Mouse (Mus musculus) neural tube, embryonic 11.5 days (tissue): ENCODE results near the gene Lmntd2. TPM values are rescaled to one million over a fixed set of nuclear protein-coding genes. Genes with fewer than 3 reads are reported as not detected.

Experiments used
- ATAC-seq: fragments of 200-750 bp; cut with Nextera tagmentation; 2 replicates; pipeline ENCODE4 v1.8.0; 2017; ENCODE audit warnings: moderate number of reproducible peaks, mild to moderate bottlenecking, moderate TSS enrichment, moderate library complexity; ENCODE audit not compliant: insufficient read depth, low FRiP score, low TSS enrichment
- DNase-seq: peaks from one replicate; pipeline ENCODE4 v3.0.0-alpha.2; 2015; ENCODE audit warnings: low spot score
- H3K27ac ChIP-seq: fragments of 300-500 bp; sonication (generic); 2 replicates; pipeline ENCODE4 v1.5.1; 2014; ENCODE audit warnings: low read depth, mild to moderate bottlenecking, low read length
- H3K27me3 ChIP-seq: fragments of 300-500 bp; sonication (generic); 2 replicates; pipeline ENCODE4 v1.6.1; 2014; ENCODE audit warnings: mild to moderate bottlenecking, low read length, mixed read lengths; ENCODE audit not compliant: control insufficient read depth, insufficient read depth
- H3K36me3 ChIP-seq: fragments of 300-500 bp; sonication (generic); 2 replicates; pipeline ENCODE4 v1.6.1; 2014; ENCODE audit warnings: mild to moderate bottlenecking, low read length, moderate library complexity, mixed read lengths; ENCODE audit not compliant: control insufficient read depth, insufficient read depth
- H3K4me1 ChIP-seq: fragments of 300-500 bp; sonication (generic); 2 replicates; pipeline ENCODE4 v1.6.1; 2014; ENCODE audit warnings: low read length, mixed read lengths; ENCODE audit not compliant: control insufficient read depth, insufficient read depth
- H3K4me2 ChIP-seq: fragments of 300-500 bp; sonication (generic); 2 replicates; pipeline ENCODE4 v1.6.1; 2014; ENCODE audit warnings: low read depth, mild to moderate bottlenecking, moderate library complexity
- H3K4me3 ChIP-seq: fragments of 300-500 bp; sonication (generic); 2 replicates; pipeline ENCODE4 v1.5.1; 2014; ENCODE audit warnings: low read depth, low read length
- H3K9ac ChIP-seq: fragments of 300-500 bp; sonication (generic); 2 replicates; pipeline ENCODE4 v1.6.1; 2014; ENCODE audit warnings: mild to moderate bottlenecking, low read length
- H3K9me3 ChIP-seq: fragments of 300-500 bp; sonication (generic); 2 replicates; pipeline ENCODE4 v1.6.1; 2016; ENCODE audit warnings: low read length; ENCODE audit not compliant: control insufficient read depth
- WGBS: fragments of 180-500 bp; shearing (Covaris S2); extraction: QIAGEN DNeasy Blood & Tissue Kit; methylation state at CpG from one replicate; pipeline ENCODE4 v1.1.7; 2014; 5-methylcytosine and 5-hydroxymethylcytosine counted together
- microRNA counts: library from miRNA; unstranded; fragments of <30 nt; microRNA quantifications from one replicate; lab custom pipeline; 2015
- microRNA-seq: library from miRNA; unstranded; fragments of <30 nt; microRNA quantifications from one replicate; pipeline ENCODE4, GENCODE M21; 2016
- polyA plus RNA-seq: library from polyadenylated mRNA; unstranded; fragments of >200 nt; fragmentation: Nextera tagmentation; extraction: Ambion mirVana; gene quantifications from 2 replicates; pipeline ENCODE4 v1.2.1, GENCODE M21; 2014

Gene Lmntd2
- polyA plus RNA-seq, 1 experiment from 2014 or later, result 2.0 TPM

GRCm38 (mm10) chr7:141168518-141168953, 45.3 kb downstream of the Lmntd2 start:
- no peaks in the 10 kb centered on the region for H3K27me3 ChIP-seq
- no peaks in the 10 kb centered on the region for H3K9me3 ChIP-seq
- no peak for ATAC-seq
- H3K4me1 ChIP-seq, result peaks cover 17% of the 10 kb centered on the region
- H3K27ac ChIP-seq, result no peak overlapping the region
- H3K36me3 ChIP-seq, result no peaks in the 10 kb centered on the region
- H3K4me2 ChIP-seq, result peak overlapping the region; percentile 47
- WGBS, result 7% methylated on average over 22 of the region's 22 CpGs
- peak; percentile 24 for DNase-seq
- H3K9ac ChIP-seq, result peak overlapping the region; percentile 59
- H3K4me3 ChIP-seq, result peak overlapping the region; percentile 26

GRCm38 (mm10) chr7:141167901-141168517, 45.9 kb downstream of the Lmntd2 start:
- H3K4me1 ChIP-seq, result peaks cover 14% of the 10 kb centered on the region
- no peaks in the 10 kb centered on the region for H3K9me3 ChIP-seq
- H3K27me3 ChIP-seq, result no peaks in the 10 kb centered on the region
- DNase-seq, result no peak
- no peak for ATAC-seq
- H3K36me3 ChIP-seq, result no peaks in the 10 kb centered on the region; the same call in 1 of the 2 replicates
- H3K4me2 ChIP-seq, result peak overlapping the region; percentile 47
- WGBS, result 23% methylated on average over 7 of the region's 7 CpGs
- no peak overlapping the region for H3K27ac ChIP-seq
- peak overlapping the region; percentile 59 for H3K9ac ChIP-seq
- peak overlapping the region; percentile 26 for H3K4me3 ChIP-seq

GRCm38 (mm10) chr7:141164850-141165249, 49.0 kb downstream of the Lmntd2 start:
- no peak overlapping the region for H3K9ac ChIP-seq
- H3K27ac ChIP-seq, result no peak overlapping the region
- H3K4me1 ChIP-seq, result peaks cover 11% of the 10 kb centered on the region; the same call in 1 of the 2 replicates
- DNase-seq (no peak), ATAC-seq (no peak)
- H3K9me3 ChIP-seq, result no peaks in the 10 kb centered on the region
- H3K4me2 ChIP-seq, result no peak overlapping the region
- H3K27me3 ChIP-seq, result no peaks in the 10 kb centered on the region
- H3K4me3 ChIP-seq, result no peak overlapping the region
- WGBS, result 85% methylated on average over 6 of the region's 6 CpGs
- H3K36me3 ChIP-seq, result peaks cover 7% of the 10 kb centered on the region

GRCm38 (mm10) chr7:141164397-141164796, 49.5 kb downstream of the Lmntd2 start:
- Histone ChIP-seq H3K9ac (no peak overlapping the region), H3K36me3 (peaks cover 7% of the 10 kb centered on the region)
- 95% methylated on average over 7 of the region's 7 CpGs for WGBS

More at GRCm38 (mm10) chr7:141164397-141164796, 49.5 kb downstream of the Lmntd2 start:
- H3K4me1 ChIP-seq, result peaks cover 11% of the 10 kb centered on the region; the same call in 1 of the 2 replicates
- no peaks in the 10 kb centered on the region for H3K27me3 ChIP-seq
- H3K9me3 ChIP-seq, result no peaks in the 10 kb centered on the region
- DNase-seq (no peak), ATAC-seq (no peak)
- H3K4me2 ChIP-seq, result no peak overlapping the region
- no peak overlapping the region for H3K27ac ChIP-seq
- H3K4me3 ChIP-seq, result no peak overlapping the region

MicroRNAs within 50 kb of the gene (microRNA counts, 519-probe panel; counts per million panel counts)
- 4,302 counts per million, percentile 79 among the panel's probes with 10 or more counts for microRNA mmu-miR-210 (lab: Ali Mortazavi, UCI)

Small RNA genes lying within 50 kb of the gene (microRNA-seq; reads per million reads assigned to microRNA genes)
- gene Mir210, result 365 reads per million, percentile 66 among the genes with 10 or more reads in this experiment

Other genes with a start within 250 kb of the Lmntd2 start
- 8.3 and 12.5 TPM in 2 replicates for gene Ifitm1, start 246.9 kb downstream of the Lmntd2 start, polyA plus RNA-seq
- 20.1 and 21.0 TPM in 2 replicates for gene Ifitm3, start 203.3 kb downstream of the Lmntd2 start, polyA plus RNA-seq
- not detected in 2 replicates for gene Ifitm6, start 196.2 kb downstream of the Lmntd2 start, polyA plus RNA-seq
- gene Gm17387, start 184.9 kb downstream of the Lmntd2 start, polyA plus RNA-seq, result not detected in 2 replicates
- gene B4galnt4, start 153.0 kb downstream of the Lmntd2 start, polyA plus RNA-seq, result 14.5 and 17.1 TPM in 2 replicates
- 2.3 and 2.7 TPM in 2 replicates for gene Pkp3, start 135.9 kb downstream of the Lmntd2 start, polyA plus RNA-seq
- gene Sigirr, start 113.5 kb downstream of the Lmntd2 start, polyA plus RNA-seq, result 2.4 and 3.1 TPM in 2 replicates
- 0.09 TPM in 1 of 2 replicates, not detected in the other for gene Ano9, start 96.3 kb downstream of the Lmntd2 start, polyA plus RNA-seq
- 69.0 and 69.5 TPM in 2 replicates for gene Ptdss2, start 91.7 kb downstream of the Lmntd2 start, polyA plus RNA-seq
- gene Rnh1, start 41.2 kb downstream of the Lmntd2 start, polyA plus RNA-seq, result 69.5 and 69.7 TPM in 2 replicates
- gene Hras, start 20.1 kb downstream of the Lmntd2 start, polyA plus RNA-seq, result 111 and 122 TPM in 2 replicates
- gene Lrrc56, start 19.9 kb downstream of the Lmntd2 start, polyA plus RNA-seq, result 9.1 and 9.5 TPM in 2 replicates
- 34.4 and 45.7 TPM in 2 replicates for gene Rassf7, start 1.8 kb upstream of the Lmntd2 start, polyA plus RNA-seq
- 90.3 and 93.3 TPM in 2 replicates for gene Phrf1, start 14.7 kb upstream of the Lmntd2 start, polyA plus RNA-seq
- 0.56 and 0.78 TPM in 2 replicates for gene Irf7, start 52.4 kb upstream of the Lmntd2 start, polyA plus RNA-seq
- not detected in 2 replicates for gene Cdhr5, start 62.7 kb upstream of the Lmntd2 start, polyA plus RNA-seq
- gene Sct, start 65.1 kb upstream of the Lmntd2 start, polyA plus RNA-seq, result 13.2 and 13.7 TPM in 2 replicates
- gene Drd4, start 77.9 kb upstream of the Lmntd2 start, polyA plus RNA-seq, result 0.43 and 0.61 TPM in 2 replicates
- gene Deaf1, start 113.6 kb upstream of the Lmntd2 start, polyA plus RNA-seq, result 72.3 and 90.1 TPM in 2 replicates
- 29.3 and 32.6 TPM in 2 replicates for gene Tmem80, start 113.7 kb upstream of the Lmntd2 start, polyA plus RNA-seq
- 2.2 TPM in 2 replicates for gene Eps8l2, start 124.8 kb upstream of the Lmntd2 start, polyA plus RNA-seq
- gene Taldo1, start 178.1 kb upstream of the Lmntd2 start, polyA plus RNA-seq, result 359 and 371 TPM in 2 replicates
- 44.1 and 46.0 TPM in 2 replicates for gene Gatd1, start 200.1 kb upstream of the Lmntd2 start, polyA plus RNA-seq
- gene Cend1, start 215.4 kb upstream of the Lmntd2 start, polyA plus RNA-seq, result 8.8 and 13.9 TPM in 2 replicates
- gene Slc25a22, start 223.8 kb upstream of the Lmntd2 start, polyA plus RNA-seq, result 45.2 and 45.8 TPM in 2 replicates
- 9.5 and 10.3 TPM in 2 replicates for gene Pidd1, start 229.9 kb upstream of the Lmntd2 start, polyA plus RNA-seq
- 898 and 979 TPM in 2 replicates for gene Rplp2, start 233.3 kb upstream of the Lmntd2 start, polyA plus RNA-seq
- gene Pnpla2, start 241.1 kb upstream of the Lmntd2 start, polyA plus RNA-seq, result 14.8 and 17.6 TPM in 2 replicates
- 2.8 and 6.4 TPM in 2 replicates for gene Cracr2b, start 247.0 kb upstream of the Lmntd2 start, polyA plus RNA-seq